Mouse (Mus musculus) G1E (cell line): ENCODE measurements around the gene Arhgef11. TPM values are rescaled to one million over a fixed set of nuclear protein-coding genes. Genes with fewer than 3 reads are reported as not detected.
A peak's percentile ranks its signal among the peaks of the same experiment; 100 is the strongest.

Experiments
- ATAC-seq: 2 replicates; pipeline ENCODE4 v1.8.0; 2016; ENCODE audit warnings: mild to moderate bottlenecking; ENCODE audit not compliant: insufficient number of reproducible peaks, poor library complexity, low FRiP score, severe bottlenecking; ENCODE audit errors: extremely low read depth
- DNase-seq: peaks from one replicate; pipeline ENCODE4 v3.0.0; 2012; ENCODE audit warnings: low spot score
- H3K27me3 ChIP-seq: 2 replicates; pipeline ENCODE4 v1.6.1; 2012; ENCODE audit warnings: mild to moderate bottlenecking, low read length, inconsistent platforms; ENCODE audit not compliant: insufficient read depth
- H3K36me3 ChIP-seq: replicated peaks from 2 replicates; pipeline ENCODE3; 2012; ENCODE audit warnings: mild to moderate bottlenecking, inconsistent platforms
- H3K4me1 ChIP-seq: 2 replicates; pipeline ENCODE4 v1.6.1; 2012; ENCODE audit warnings: low read depth, low read length, inconsistent platforms, mixed read lengths; ENCODE audit not compliant: insufficient read depth
- H3K4me3 ChIP-seq: 2 replicates; pipeline ENCODE4 v1.5.1; 2012; ENCODE audit warnings: low read depth, mild to moderate bottlenecking, inconsistent platforms, low read length, moderate library complexity, mixed read lengths
- H3K9me3 ChIP-seq: replicated peaks from 2 replicates; pipeline ENCODE4 v1.6.1; 2012; ENCODE audit warnings: inconsistent platforms
- CTCF ChIP-seq: IDR thresholded peaks from 2 replicates; pipeline ENCODE4 v1.5.1; 2012; ENCODE audit warnings: low read depth, low read length, inconsistent platforms, mixed read lengths
- GATA1 ChIP-seq: IDR thresholded peaks from 2 replicates; pipeline ENCODE4 v1.6.1; 2012; ENCODE audit warnings: borderline replicate concordance, low read length, inconsistent platforms, mixed read lengths
- GATA2 ChIP-seq: IDR thresholded peaks from 2 replicates; pipeline ENCODE4 v1.6.1; 2012; ENCODE audit warnings: low read depth, low read length, inconsistent platforms, borderline replicate concordance
- POLR2AphosphoS5 ChIP-seq: IDR thresholded peaks from 2 replicates; pipeline ENCODE4 v1.6.1; 2012; ENCODE audit warnings: low read depth, low read length, inconsistent platforms; ENCODE audit not compliant: insufficient replicate concordance
- TAL1 ChIP-seq: conservative IDR thresholded peaks from 2 replicates; pipeline ENCODE4 v1.6.1; 2012; ENCODE audit warnings: low read depth, low read length, inconsistent platforms, mixed read lengths
- polyA plus RNA-seq: library from polyadenylated mRNA; stranded (reverse); fragments of >175 nt; gene quantifications from 2 replicates; pipeline ENCODE4 v1.2.3, GENCODE M21; 2012
- total RNA-seq, 2 experiments: library from RNA; stranded (forward) in 1 of 2; stranded (reverse) in 1 of 2; fragments of 200-1000 nt in 1 of 2; fragments of >200 nt in 1 of 2; fragmentation: Nextera tagmentation in 1 of 2; gene quantifications; 2 replicates each; pipeline ENCODE4 v1.2.3; 2014 to 2017

Gene Arhgef11
- total and polyA plus RNA-seq, 3 experiments, result 5.1 to 14.5 (median 14.4) TPM

DNA sequence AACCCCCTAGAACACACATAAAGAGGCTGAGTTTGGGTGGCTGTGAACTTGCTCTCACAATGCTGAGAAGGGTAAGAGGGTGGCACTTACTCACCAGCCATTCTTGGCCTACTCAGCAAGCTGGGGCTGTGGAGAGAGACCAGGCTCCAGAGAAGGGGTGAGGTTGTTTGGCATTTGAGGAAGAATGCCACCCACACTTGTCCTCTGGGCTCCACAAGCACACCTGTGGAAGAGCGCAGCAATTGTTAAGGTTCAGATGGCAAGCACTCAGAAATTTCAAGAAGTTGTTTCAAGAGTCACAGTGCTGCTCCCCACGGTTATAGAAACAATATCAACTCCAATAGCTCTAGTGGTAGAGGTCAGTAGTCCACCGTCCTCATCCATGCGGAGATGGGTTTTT is 1.0 kb upstream of the Arhgef11 start:
- Histone ChIP-seq H3K36me3 (peaks cover 5% of the 10 kb centered on the region), H3K4me3 (no peak overlapping the region), H3K27me3 (peaks cover 34% of the 10 kb centered on the region), H3K9me3 (no peaks in the 10 kb centered on the region), H3K4me1 (peaks cover 36% of the 10 kb centered on the region)
- no peak for ATAC-seq
- DNase-seq, result no peak
- TF ChIP-seq GATA1 (no peak), POLR2AphosphoS5 (no peak), GATA2 (no peak), TAL1 (no peak), CTCF (no peak)

DNA sequence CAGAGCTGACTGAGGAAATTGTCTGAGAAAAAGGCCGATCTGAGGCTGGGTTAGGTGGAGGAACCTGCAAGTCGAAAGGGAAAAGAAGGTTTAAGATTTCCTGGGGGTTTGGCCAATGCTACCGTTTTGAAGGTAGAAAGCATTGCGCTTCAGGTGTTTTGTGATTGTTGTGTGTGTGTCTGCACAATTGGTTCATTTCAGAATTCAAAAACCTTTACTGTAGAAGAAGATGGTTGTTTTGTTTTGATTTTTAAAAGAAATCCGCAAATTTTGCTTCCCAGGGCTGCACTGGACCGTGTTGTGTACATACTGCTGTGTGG is 412 bp downstream of the Arhgef11 start:
- ATAC-seq, result no peak
- TF ChIP-seq POLR2AphosphoS5, result no peak
- no peak for TF ChIP-seq GATA1
- TF ChIP-seq TAL1, result no peak
- TF ChIP-seq CTCF, result no peak
- no peak for TF ChIP-seq GATA2
- DNase-seq, result no peak
- Histone ChIP-seq H3K27me3 (peaks cover 23% of the 10 kb centered on the region), H3K9me3 (no peaks in the 10 kb centered on the region), H3K4me3 (peak overlapping the region; percentile 85), H3K36me3 (peaks cover 7% of the 10 kb centered on the region), H3K4me1 (peaks cover 36% of the 10 kb centered on the region)

DNA sequence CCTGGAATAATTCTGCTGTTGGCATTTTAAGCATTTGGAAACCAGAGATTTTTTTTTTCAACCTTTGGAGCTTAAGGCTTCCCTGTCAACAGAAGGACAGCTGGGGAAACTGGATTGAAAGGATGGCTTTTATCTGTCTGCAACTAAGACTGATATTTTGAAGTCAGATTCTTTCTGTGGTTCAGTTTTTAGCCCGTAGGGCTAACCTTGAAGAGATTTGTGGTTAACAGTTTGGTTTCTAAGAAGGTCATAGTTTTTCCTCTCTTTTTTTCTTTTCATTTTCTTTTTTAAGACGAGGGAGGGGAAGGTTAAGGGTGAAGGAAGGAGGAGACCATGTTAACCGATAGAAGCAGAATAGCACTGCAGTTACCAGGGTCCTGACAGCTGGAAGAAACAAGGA is 881 bp downstream of the Arhgef11 start:
- Histone ChIP-seq H3K36me3 (peaks cover 7% of the 10 kb centered on the region), H3K27me3 (peaks cover 20% of the 10 kb centered on the region), H3K4me3 (peak overlapping the region; percentile 85; the same call in 1 of the 2 replicates), H3K9me3 (no peaks in the 10 kb centered on the region), H3K4me1 (peaks cover 36% of the 10 kb centered on the region)
- DNase-seq (peak; percentile 13), ATAC-seq (no peak)
- TF ChIP-seq CTCF (no peak), TAL1 (no peak), GATA2 (no peak)

DNA sequence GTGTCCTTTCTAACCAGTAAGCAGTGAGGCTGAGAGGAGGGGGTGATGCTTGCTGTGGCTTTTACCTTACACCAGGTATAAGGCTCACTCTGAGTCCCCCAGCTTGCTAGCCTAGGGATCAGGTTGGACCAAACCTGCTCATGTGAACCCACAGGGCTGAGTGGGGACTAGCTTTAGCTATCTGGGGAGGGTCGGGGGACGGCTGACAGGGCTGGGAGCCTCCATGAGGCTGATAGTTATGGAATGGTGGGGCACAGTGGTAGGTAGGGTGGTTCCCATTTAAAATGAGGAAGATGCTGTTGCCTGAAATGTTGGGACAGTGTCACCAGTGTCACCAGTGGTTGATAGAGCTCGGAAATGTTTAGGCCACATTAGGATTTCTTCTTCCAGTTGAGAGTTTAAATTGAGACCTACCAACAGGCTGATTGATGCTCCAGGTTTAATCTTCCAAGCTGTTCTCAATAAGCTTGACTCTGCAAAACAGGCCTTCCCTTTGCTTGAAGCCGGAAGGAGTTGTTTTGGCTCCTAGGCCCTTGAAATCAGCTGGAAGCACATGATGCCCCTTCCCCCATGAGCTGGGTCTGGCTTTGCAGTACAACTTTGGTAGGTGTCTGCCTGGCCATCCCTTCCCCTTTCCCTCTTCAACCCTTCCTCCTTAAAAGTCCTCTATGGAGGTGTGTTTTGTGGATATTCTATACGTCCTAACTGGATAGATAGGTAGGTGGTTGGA is 1.8 kb downstream of the Arhgef11 start:
- no peaks in the 10 kb centered on the region for H3K9me3 ChIP-seq
- H3K4me3 ChIP-seq, result peak overlapping the region; percentile 48; the same call in 1 of the 2 replicates
- no peak for DNase-seq
- ATAC-seq, result no peak
- peaks cover 36% of the 10 kb centered on the region for H3K4me1 ChIP-seq
- H3K36me3 ChIP-seq, result peaks cover 7% of the 10 kb centered on the region
- TF ChIP-seq GATA1, result no peak
- TF ChIP-seq GATA2, result no peak
- TF ChIP-seq CTCF, result no peak
- TF ChIP-seq POLR2AphosphoS5, result no peak
- TF ChIP-seq TAL1, result no peak
- peaks cover 16% of the 10 kb centered on the region for H3K27me3 ChIP-seq

DNA sequence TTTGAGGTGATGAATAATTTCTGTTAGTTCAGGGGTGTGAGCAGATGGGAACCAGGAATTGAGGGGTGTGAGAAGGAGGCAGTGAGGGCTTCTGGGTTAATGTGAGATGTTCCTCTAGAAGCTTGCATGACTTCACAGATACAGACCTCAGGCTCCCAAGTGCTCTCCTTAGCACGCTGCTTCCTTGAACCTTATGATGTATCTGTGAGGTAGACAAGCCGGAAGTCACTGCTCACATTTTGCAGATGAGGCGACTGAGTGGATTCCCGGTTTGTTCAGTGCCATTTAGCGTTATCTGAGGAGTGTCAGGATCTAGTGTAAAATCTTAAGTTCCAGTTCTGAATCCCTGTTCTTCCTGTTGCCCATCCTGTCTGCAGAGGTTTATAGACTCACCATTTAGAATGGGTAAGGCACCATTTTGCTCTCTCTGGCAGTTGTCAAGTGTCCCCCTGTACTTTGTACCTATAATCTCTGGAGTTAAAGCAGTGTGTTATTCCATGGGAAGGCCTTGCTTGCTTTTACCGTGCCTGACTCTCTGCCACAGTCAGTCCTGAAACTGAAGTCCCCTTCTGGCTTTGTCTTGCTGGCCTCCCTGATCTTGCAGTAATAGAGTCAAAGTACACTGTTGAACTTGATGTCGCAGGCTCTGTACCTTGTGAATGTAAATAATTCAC is 3.0 kb downstream of the Arhgef11 start:
- ATAC-seq, result no peak
- Histone ChIP-seq H3K36me3 (peaks cover 7% of the 10 kb centered on the region), H3K4me1 (peaks cover 36% of the 10 kb centered on the region), H3K4me3 (no peak overlapping the region), H3K27me3 (peaks cover 14% of the 10 kb centered on the region), H3K9me3 (no peaks in the 10 kb centered on the region)
- no peak for TF ChIP-seq GATA1
- no peak for TF ChIP-seq TAL1
- TF ChIP-seq POLR2AphosphoS5, result no peak
- no peak for TF ChIP-seq CTCF
- TF ChIP-seq GATA2, result no peak
- no peak for DNase-seq

DNA sequence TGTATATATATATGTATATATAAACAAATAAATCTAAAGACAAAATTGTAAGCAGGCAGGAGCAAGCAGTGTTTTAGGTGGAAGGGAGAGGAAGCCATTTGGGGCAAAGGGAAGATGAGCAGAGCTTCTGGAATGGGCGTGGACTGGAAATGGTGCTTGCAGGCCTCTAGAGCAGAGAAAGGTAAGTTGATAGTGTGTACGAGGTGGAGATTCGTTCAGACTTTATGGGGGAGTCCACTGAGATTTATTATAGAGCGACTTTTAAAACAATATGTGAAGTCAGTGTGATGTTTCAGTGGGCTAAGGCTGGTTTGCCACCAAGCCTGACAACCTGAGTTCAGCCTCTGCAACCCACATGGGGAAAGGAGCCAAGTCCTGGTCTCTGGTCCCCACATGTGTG is 7.5 kb downstream of the Arhgef11 start:
- Histone ChIP-seq H3K4me3 (no peak overlapping the region), H3K36me3 (peaks cover 8% of the 10 kb centered on the region), H3K9me3 (no peaks in the 10 kb centered on the region), H3K4me1 (peaks cover 11% of the 10 kb centered on the region), H3K27me3 (no peaks in the 10 kb centered on the region)
- ATAC-seq (no peak), DNase-seq (no peak)
- TF ChIP-seq CTCF, result no peak
